Mouse (Mus musculus) heart, embryonic 10.5 days (tissue): ENCODE measurements around the gene Draxin. TPM values are rescaled to one million over a fixed set of nuclear protein-coding genes. Genes with fewer than 3 reads are reported as not detected.
"Not testable (repeated sequence)": the region's sequence is repeated elsewhere in the genome, so short reads cannot be mapped to it uniquely, and the experiment has no call there.

Experiments used
- DNase-seq: peaks from one replicate; pipeline ENCODE4 v3.0.0-alpha.2; 2017; ENCODE audit warnings: low spot score
- H3K27ac ChIP-seq: fragments of 300-500 bp; sonication (generic); 2 replicates; pipeline ENCODE4 v1.5.1; 2016; ENCODE audit warnings: mild to moderate bottlenecking
- H3K27me3 ChIP-seq: fragments of 300-500 bp; sonication (generic); 2 replicates; pipeline ENCODE4 v1.6.1; 2016; ENCODE audit warnings: mild to moderate bottlenecking; ENCODE audit not compliant: poor library complexity, insufficient read depth, severe bottlenecking
- H3K36me3 ChIP-seq: fragments of 300-500 bp; sonication (generic); 2 replicates; pipeline ENCODE4 v1.6.1; 2016; ENCODE audit warnings: mild to moderate bottlenecking, moderate library complexity
- H3K4me1 ChIP-seq: fragments of 300-500 bp; sonication (generic); 2 replicates; pipeline ENCODE4 v1.6.1; 2016; ENCODE audit warnings: mild to moderate bottlenecking
- H3K4me3 ChIP-seq: fragments of 300-500 bp; sonication (generic); 2 replicates; pipeline ENCODE4 v1.5.1; 2016; ENCODE audit warnings: mild to moderate bottlenecking, moderate library complexity
- H3K9me3 ChIP-seq: fragments of 300-500 bp; sonication (generic); 2 replicates; pipeline ENCODE4 v1.6.1; 2016; ENCODE audit warnings: mild to moderate bottlenecking, moderate library complexity
- WGBS: fragments of 180-500 bp; shearing (Covaris S2); methylation state at CpG from one replicate; pipeline ENCODE4 v1.1.7; 2016; 5-methylcytosine and 5-hydroxymethylcytosine counted together
- microRNA-seq: library from miRNA; unstranded; fragments of <30 nt; microRNA quantifications from one replicate; pipeline ENCODE4, GENCODE M21; 2017
- polyA plus RNA-seq: library from polyadenylated mRNA; unstranded; fragments of >200 nt; fragmentation: Nextera tagmentation; extraction: Ambion mirVana; gene quantifications from 2 replicates; pipeline ENCODE4 v1.2.1, GENCODE M21; 2016

Gene Draxin
- polyA plus RNA-seq, 1 experiment from 2014 or later, result 0.48 TPM

GRCm38 (mm10) chr4:148051886-148052285 lies 78.6 kb downstream of the Draxin start:
- H3K36me3 ChIP-seq, result peaks cover 92% of the 10 kb centered on the region
- no peak overlapping the region for H3K4me3 ChIP-seq
- DNase-seq, result no peak
- H3K27me3 ChIP-seq, result no peaks in the 10 kb centered on the region
- H3K27ac ChIP-seq, result no peak overlapping the region
- no peaks in the 10 kb centered on the region for H3K9me3 ChIP-seq
- whole genome bisulfite sequencing, result 90% methylated on average over 11 of the region's 11 CpGs
- peaks cover under 1% of the 10 kb centered on the region; the same call in 1 of the 2 replicates for H3K4me1 ChIP-seq

GRCm38 (mm10) chr4:148051046-148051776 lies 79.3 kb downstream of the Draxin start:
- Histone ChIP-seq H3K4me1 (peaks cover 7% of the 10 kb centered on the region), H3K27me3 (no peaks in the 10 kb centered on the region), H3K4me3 (no peak overlapping the region), H3K9me3 (no peaks in the 10 kb centered on the region), H3K36me3 (peaks cover 86% of the 10 kb centered on the region), H3K27ac (no peak overlapping the region)
- no peak for DNase-seq
- 96% methylated on average over 13 of the region's 13 CpGs for WGBS

- Histone ChIP-seq H3K4me1 (peaks cover 14% of the 10 kb centered on the region), H3K36me3 (peaks cover 84% of the 10 kb centered on the region)
- H3K27ac ChIP-seq, H3K27me3 ChIP-seq, H3K9me3 ChIP-seq, H3K4me3 ChIP-seq, DNase-seq: not testable (repeated sequence)
- 91% methylated on average over 3 of the region's 3 CpGs for WGBS
These were observed 80.0 kb downstream of the Draxin start for GRCm38 (mm10) chr4:148050396-148050914.

Small RNAs within 50 kb of the gene (microRNA-seq; reads per million reads assigned to microRNA genes)
- not detected for gene Mir7022

Other genes with a start within 250 kb of the Draxin start
- 65.7 and 126 TPM in 2 replicates for gene Mfn2, start 226.0 kb downstream of the Draxin start, polyA plus RNA-seq
- gene Plod1, start 193.9 kb downstream of the Draxin start, polyA plus RNA-seq, result 40.8 and 44.9 TPM in 2 replicates
- gene 2510039O18Rik, start 189.8 kb downstream of the Draxin start, polyA plus RNA-seq, result 13.6 and 18.5 TPM in 2 replicates
- gene Nppb, start 144.9 kb downstream of the Draxin start, polyA plus RNA-seq, result 124 and 308 TPM in 2 replicates
- 2,404 and 4,482 TPM in 2 replicates for gene Nppa, start 130.0 kb downstream of the Draxin start, polyA plus RNA-seq
- gene Clcn6, start 91.9 kb downstream of the Draxin start, polyA plus RNA-seq, result 8.0 and 8.4 TPM in 2 replicates
- gene Mthfr, start 91.6 kb downstream of the Draxin start, polyA plus RNA-seq, result 13.5 and 15.6 TPM in 2 replicates
- 20.8 and 25.5 TPM in 2 replicates for gene Agtrap, start 42.7 kb downstream of the Draxin start, polyA plus RNA-seq
- gene Mad2l2, start 314 bp downstream of the Draxin start, polyA plus RNA-seq, result 43.3 and 51.9 TPM in 2 replicates
- gene Fbxo6, start 21.4 kb upstream of the Draxin start, polyA plus RNA-seq, result 19.5 and 21.1 TPM in 2 replicates
- 13.0 and 23.1 TPM in 2 replicates for gene Fbxo44, start 29.8 kb upstream of the Draxin start, polyA plus RNA-seq
- 0.67 and 0.97 TPM in 2 replicates for gene Fbxo2, start 29.9 kb upstream of the Draxin start, polyA plus RNA-seq
- 0.04 TPM in 2 replicates for gene Disp3, start 157.3 kb upstream of the Draxin start, polyA plus RNA-seq